Mouse (Mus musculus) cerebellum, adult 2 months (tissue): Measurements from ENCODE around the gene Stxbp6. TPM values are rescaled to one million over a fixed set of nuclear protein-coding genes. Genes with fewer than 3 reads are reported as not detected.
A peak's percentile ranks its signal among the peaks of the same experiment; 100 is the strongest.

Source experiments
- DNase-seq, 2 experiments: peaks; one replicate each; pipeline ENCODE4 v3.0.0; 2021
- H3K27ac ChIP-seq: fragments of 200-500 bp; 2 replicates; pipeline ENCODE4 v1.5.1; 2012; ENCODE audit warnings: low read length, control low read depth, inconsistent platforms; ENCODE audit not compliant: insufficient read depth
- H3K27me3 ChIP-seq: fragments of 200-500 bp; 2 replicates; pipeline ENCODE4 v1.6.1; 2012; ENCODE audit warnings: inconsistent platforms, mild to moderate bottlenecking, low read length, moderate library complexity; ENCODE audit not compliant: control insufficient read depth, insufficient read depth
- H3K4me1 ChIP-seq: fragments of 200-500 bp; 2 replicates; pipeline ENCODE4 v1.6.1; 2011; ENCODE audit warnings: low read length; ENCODE audit not compliant: control insufficient read depth, insufficient read depth
- H3K4me3 ChIP-seq: fragments of 200-500 bp; replicated peaks from 2 replicates; pipeline ENCODE3; 2011; ENCODE audit warnings: mild to moderate bottlenecking, low read depth, low read length, control low read depth; ENCODE audit not compliant: insufficient read depth
- CTCF ChIP-seq: fragments of 200-500 bp; IDR thresholded peaks from 2 replicates; pipeline ENCODE4 v1.5.1; 2011; ENCODE audit warnings: low read depth, mild to moderate bottlenecking, control low read depth, low read length, moderate library complexity, borderline replicate concordance; ENCODE audit not compliant: insufficient read depth
- POLR2A ChIP-seq: fragments of 200-500 bp; IDR thresholded peaks from 2 replicates; pipeline ENCODE4 v1.6.1; 2011; ENCODE audit warnings: low read length, control low read depth, borderline replicate concordance; ENCODE audit not compliant: insufficient read depth
- whole genome bisulfite sequencing: fragments of 180-500 bp; shearing (Covaris S2); methylation state at CpG from one replicate; pipeline ENCODE4 v1.1.7; 2018; 5-methylcytosine and 5-hydroxymethylcytosine counted together
- polyA plus RNA-seq: library from polyadenylated mRNA; depleted of rRNA; stranded (reverse); fragments of >200 nt; gene quantifications from 2 replicates; pipeline ENCODE4 v1.2.3, GENCODE M21; 2012

The Stxbp6 gene
- polyA plus RNA-seq, 1 experiment, result 26.5 TPM

DNA sequence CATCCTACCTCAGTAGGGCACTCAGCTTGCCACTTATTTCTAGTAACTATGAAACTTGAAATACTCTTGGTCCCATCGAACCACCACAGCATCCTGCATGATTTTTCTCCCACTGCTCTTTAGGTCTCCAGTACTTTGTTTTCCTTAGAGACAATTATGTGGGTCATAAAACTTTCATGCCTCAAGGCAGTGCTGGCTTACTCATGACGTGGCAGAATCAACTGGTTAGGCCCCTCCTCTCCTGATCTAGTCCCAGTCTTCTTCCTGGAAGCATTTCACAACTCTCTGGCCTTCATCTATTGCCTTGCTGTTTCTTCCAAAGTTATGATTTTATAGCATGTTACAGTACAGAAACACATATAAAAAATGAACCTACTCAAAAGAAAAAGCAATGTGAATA, 201.8 kb downstream of the Stxbp6 start:
- no peaks in the 10 kb centered on the region for H3K4me1 ChIP-seq
- DNase-seq, result no peak
- TF ChIP-seq POLR2A, result no peak
- TF ChIP-seq CTCF, result no peak
- no peaks in the 10 kb centered on the region for H3K27me3 ChIP-seq
- no peak overlapping the region for H3K4me3 ChIP-seq
- no peak overlapping the region for H3K27ac ChIP-seq
- WGBS, result 77% methylated on average over 2 of the region's 2 CpGs

DNA sequence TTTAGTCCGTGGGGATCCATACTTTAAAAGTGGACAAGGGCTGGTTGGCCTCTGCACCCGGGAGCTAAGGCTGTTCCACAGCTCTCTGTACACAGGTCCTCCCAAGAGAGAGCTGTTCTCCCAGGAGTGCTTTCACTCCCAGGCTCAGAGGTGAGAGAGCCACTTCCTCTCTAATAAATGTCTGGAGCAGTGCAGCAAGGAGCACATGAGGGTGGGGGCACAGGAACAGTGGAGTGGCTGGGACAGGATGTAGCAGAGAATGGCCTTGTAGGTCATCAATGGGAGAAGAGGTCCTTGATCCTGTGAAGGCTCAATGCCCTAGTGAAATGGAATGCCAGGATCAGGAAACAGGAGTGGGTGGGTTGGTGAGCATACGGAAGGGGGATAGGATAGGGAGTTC, 209.1 kb downstream of the Stxbp6 start:
- Histone ChIP-seq H3K4me1 (no peaks in the 10 kb centered on the region), H3K4me3 (no peak overlapping the region), H3K27ac (no peak overlapping the region), H3K27me3 (no peaks in the 10 kb centered on the region)
- no peak for DNase-seq
- 88% methylated on average over 3 of the region's 3 CpGs for WGBS
- TF ChIP-seq CTCF, result no peak
- no peak for TF ChIP-seq POLR2A

DNA sequence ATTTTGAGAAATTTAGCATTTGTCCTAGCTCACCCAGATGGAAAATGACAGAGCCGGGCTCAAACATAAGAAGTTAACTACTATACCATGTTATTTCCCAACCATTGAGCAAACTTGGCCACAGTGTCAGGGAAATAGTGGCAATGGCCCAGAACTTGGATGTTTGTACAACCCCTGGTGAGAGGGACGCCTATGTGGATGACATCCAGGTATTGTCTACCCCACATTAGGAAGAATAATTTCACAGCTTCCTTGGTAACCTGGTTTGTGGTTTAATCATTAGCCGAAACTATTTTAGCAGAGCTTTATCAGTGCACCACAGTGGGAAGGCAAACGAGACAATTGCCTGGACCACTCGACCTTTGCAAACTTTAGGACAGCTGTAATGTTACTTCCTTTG, 215.1 kb downstream of the Stxbp6 start:
- Histone ChIP-seq H3K4me1 (no peaks in the 10 kb centered on the region), H3K27me3 (no peaks in the 10 kb centered on the region; the same call in 1 of the 2 replicates), H3K27ac (no peak overlapping the region), H3K4me3 (no peak overlapping the region)
- WGBS, result 29% methylated on average over 5 of the region's 5 CpGs
- no peak for DNase-seq
- TF ChIP-seq POLR2A, result no peak
- no peak for TF ChIP-seq CTCF

DNA sequence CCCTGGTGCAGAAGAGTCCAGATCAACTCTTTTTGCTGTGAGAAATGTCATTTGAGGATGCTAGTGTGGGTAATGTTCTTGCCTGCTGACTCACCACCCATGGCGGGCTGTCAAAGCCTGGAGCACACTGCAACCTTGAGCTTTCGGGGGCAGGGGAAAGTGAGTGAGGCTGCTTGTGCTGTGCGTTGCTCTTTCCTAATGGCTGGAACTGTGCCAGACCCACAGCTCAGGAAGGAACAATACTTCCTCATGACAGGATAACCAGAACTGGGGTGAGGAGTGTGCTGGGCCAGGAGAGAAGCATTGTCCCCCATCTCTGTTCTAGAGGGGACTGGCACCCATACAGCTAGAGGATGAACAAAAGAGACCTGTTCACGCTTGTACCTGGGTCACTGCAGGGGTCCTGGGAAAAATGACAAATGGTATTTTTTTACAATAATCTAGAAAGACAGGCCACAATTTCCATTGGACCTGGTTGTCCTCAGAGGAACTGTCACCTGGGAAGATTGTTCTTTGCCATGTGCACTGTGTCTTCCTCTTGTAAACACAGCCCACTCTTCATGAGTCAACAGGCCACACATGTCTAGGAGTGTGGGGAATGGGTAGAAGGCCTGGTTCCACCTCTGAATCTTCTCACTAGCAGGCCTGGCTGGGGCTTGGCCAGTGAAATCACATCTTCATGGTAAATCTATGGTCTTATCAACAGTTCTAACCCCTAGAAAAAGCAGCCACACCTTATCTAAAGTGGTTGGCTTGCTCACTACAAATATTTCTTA, 216.2 kb downstream of the Stxbp6 start:
- DNase-seq, result peak in 1 of 2 experiments; percentile 18
- no peak overlapping the region for H3K27ac ChIP-seq
- TF ChIP-seq CTCF (no peak), POLR2A (no peak)
- no peak overlapping the region for H3K4me3 ChIP-seq
- H3K27me3 ChIP-seq, result no peaks in the 10 kb centered on the region; the same call in 1 of the 2 replicates
- no peaks in the 10 kb centered on the region for H3K4me1 ChIP-seq
- whole genome bisulfite sequencing, result 28% methylated on average over 4 of the region's 4 CpGs

DNA sequence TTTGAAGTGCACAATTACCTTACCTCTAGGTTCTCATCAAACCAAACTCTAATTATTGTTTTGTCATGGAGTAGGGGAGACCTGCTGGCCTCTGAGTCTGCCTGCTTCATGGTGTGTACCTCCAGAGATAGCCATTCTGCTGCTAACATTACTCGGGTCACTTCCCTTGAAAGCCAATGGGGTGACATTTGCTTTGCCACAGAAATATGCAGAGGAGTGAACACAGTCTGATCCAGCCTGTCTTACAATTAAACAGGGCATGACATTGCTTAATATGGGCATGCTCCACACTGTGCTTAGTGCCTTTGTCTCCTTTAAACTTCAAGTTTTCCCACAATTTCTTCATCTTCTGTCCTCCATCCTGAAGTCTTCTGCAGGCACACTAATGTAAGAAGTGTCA, 222.5 kb downstream of the Stxbp6 start:
- H3K4me1 ChIP-seq, result no peaks in the 10 kb centered on the region
- DNase-seq, result no peak
- no peak overlapping the region for H3K27ac ChIP-seq
- no peak for TF ChIP-seq CTCF
- no peak for TF ChIP-seq POLR2A
- whole genome bisulfite sequencing, result 44% methylated on average over 1 of the region's 1 CpGs
- no peaks in the 10 kb centered on the region; the same call in 1 of the 2 replicates for H3K27me3 ChIP-seq
- H3K4me3 ChIP-seq, result no peak overlapping the region

DNA sequence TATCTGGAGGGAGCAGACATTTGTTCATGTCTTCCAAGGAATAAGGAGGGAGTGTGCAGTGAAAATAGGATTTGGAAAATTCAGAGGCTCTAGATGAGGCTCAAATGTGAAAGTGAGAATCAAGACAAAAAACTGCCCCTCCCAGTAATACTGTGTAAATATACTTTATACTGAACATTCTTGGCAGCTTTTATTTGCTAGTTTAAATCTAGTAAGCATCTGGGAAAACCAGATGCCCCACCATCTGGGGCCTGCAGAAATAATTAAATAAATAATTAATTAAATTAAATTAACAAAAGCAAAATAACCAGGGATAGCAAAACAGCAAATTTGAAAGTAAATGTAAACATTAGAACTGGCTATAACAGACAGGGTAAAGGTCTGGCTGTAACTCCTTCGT, 224.0 kb downstream of the Stxbp6 start:
- DNase-seq, result no peak
- Histone ChIP-seq H3K4me3 (no peak overlapping the region), H3K27ac (no peak overlapping the region), H3K27me3 (no peaks in the 10 kb centered on the region), H3K4me1 (no peaks in the 10 kb centered on the region)
- WGBS, result 98% methylated on average over 1 of the region's 1 CpGs
- no peak for TF ChIP-seq POLR2A
- no peak for TF ChIP-seq CTCF

DNA sequence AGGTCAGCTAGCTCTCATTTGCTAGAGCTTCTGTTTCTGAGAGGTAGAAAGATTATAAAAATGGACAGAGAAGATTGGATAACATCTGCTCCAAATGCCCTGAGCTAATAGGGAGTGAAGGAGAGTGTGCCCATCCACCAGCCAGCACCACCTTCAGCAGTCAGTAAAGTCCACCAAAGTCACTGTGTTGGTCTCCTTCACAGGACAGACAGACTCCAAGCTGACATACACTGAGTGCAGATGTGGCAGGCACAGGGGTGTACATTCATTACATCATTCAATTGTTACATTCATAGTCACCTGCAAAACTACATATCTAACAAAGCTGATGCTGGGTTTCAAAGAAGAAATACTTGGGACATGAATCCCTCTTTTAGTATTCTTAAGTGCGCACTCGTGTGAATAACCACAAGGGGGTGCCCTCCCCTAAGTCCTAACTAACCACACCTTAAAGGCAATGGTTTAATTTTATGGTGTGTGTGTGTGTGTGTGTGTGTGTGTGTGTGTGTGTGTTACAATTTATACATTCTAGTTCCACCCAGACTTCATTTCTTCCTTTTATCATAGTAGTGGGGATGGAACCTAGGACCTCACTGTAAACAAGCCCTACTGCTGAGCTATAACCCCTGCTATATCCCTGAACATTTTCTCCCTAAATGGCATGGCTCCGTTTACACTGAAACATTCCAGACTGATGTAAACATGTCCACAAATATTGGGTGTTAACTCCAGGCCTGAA, 225.9 kb downstream of the Stxbp6 start:
- TF ChIP-seq CTCF (no peak), POLR2A (no peak)
- no peak overlapping the region for H3K4me3 ChIP-seq
- no peak overlapping the region for H3K27ac ChIP-seq
- WGBS, result 46% methylated on average over 3 of the region's 3 CpGs
- no peaks in the 10 kb centered on the region for H3K4me1 ChIP-seq
- DNase-seq, result peak in 1 of 2 experiments; percentile 5
- no peaks in the 10 kb centered on the region for H3K27me3 ChIP-seq

DNA sequence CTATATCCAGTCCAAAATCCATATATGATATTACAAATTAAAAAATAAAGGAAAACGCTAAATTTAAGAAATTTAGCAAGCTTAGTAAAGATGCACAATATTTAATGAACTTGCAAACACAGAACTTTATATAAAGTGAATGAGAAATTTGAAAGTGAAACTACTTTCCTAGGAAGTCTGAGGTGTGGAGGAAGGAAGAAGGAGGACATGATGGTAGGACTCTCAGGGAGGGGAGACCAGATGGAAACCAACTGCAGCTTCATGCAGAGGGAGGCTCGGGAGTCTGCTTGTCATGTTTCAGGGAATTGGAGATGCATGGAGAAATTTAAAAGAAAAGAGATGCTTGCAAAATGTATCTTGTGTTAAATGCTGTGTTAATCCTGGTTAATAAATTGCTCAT, 233.9 kb downstream of the Stxbp6 start:
- Histone ChIP-seq H3K27me3 (no peaks in the 10 kb centered on the region), H3K4me1 (no peaks in the 10 kb centered on the region), H3K4me3 (no peak overlapping the region), H3K27ac (no peak overlapping the region)
- TF ChIP-seq CTCF (no peak), POLR2A (no peak)
- 60% methylated on average over 2 of the region's 2 CpGs for WGBS
- no peak for DNase-seq
